Mouse (Mus musculus) brown adipose tissue, adult 24 weeks (tissue): ENCODE data around the gene Magea2. TPM values are rescaled to one million over a fixed set of nuclear protein-coding genes. Genes with fewer than 3 reads are reported as not detected.
"Not testable (repeated sequence)": the region's sequence is repeated elsewhere in the genome, so short reads cannot be mapped to it uniquely, and the experiment has no call there.

Experiments
- H3K27ac ChIP-seq: fragments of 200-500 bp; replicated peaks from 2 replicates; pipeline ENCODE4 v1.5.1; 2012; ENCODE audit warnings: low read depth, mild to moderate bottlenecking, low read length
- H3K4me1 ChIP-seq: fragments of 200-500 bp; 2 replicates; pipeline ENCODE4 v1.6.1; 2012; ENCODE audit warnings: low read length, mixed read lengths; ENCODE audit not compliant: control insufficient read depth, insufficient read depth, insufficient read length
- H3K4me3 ChIP-seq: fragments of 200-500 bp; 2 replicates; pipeline ENCODE4 v1.5.1; 2012; ENCODE audit warnings: low read depth, mild to moderate bottlenecking, low read length, moderate library complexity; ENCODE audit not compliant: insufficient read depth
- polyA plus RNA-seq: library from polyadenylated mRNA; stranded (reverse); fragments of >200 nt; gene quantifications from 2 replicates; pipeline ENCODE4 v1.2.4, GENCODE M21; 2012; ENCODE audit not compliant: missing spikeins, insufficient read depth, insufficient read length

The Magea2 gene
- polyA plus RNA-seq, result not detected in 2 replicates

GRCm38 (mm10) chrX:155093566-155093965, at the start of gene Magea2:
Gene Magea2, minus strand, starts transcription at chrX:155093666.
- not testable (repeated sequence) for H3K4me3 ChIP-seq, H3K4me1 ChIP-seq

DNA sequence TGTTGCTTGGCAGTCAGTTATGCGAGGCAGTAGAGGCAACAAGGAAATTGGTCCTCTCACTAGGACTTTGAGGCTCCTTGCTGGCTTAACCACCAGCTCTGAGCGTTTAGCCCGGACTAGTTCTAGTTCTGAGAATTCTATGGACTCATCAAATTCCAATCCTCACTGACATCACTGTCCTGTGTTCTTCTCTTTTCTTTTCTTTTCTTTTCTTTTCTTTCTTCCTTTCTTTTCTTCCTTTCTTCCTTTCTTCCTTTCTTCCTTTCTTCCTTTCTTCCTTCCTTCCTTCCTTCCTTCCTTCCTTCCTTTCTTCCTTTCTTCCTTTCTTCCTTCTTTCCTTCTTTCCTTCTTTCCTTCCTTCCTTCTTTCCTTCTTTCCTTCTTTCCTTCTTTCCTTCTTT, 34.8 kb upstream of the Magea2 start, which contains the start of gene Cldn34b2:
Cldn34b2 (minus strand) TSS at position 101 of the 400 bp plus-strand sequence.
- not testable (repeated sequence) for H3K4me1 ChIP-seq, H3K4me3 ChIP-seq, H3K27ac ChIP-seq

More at GRCm38 (mm10) chrX:155093566-155093965, at the start of gene Magea2:
- not testable (repeated sequence) for H3K27ac ChIP-seq

DNA sequence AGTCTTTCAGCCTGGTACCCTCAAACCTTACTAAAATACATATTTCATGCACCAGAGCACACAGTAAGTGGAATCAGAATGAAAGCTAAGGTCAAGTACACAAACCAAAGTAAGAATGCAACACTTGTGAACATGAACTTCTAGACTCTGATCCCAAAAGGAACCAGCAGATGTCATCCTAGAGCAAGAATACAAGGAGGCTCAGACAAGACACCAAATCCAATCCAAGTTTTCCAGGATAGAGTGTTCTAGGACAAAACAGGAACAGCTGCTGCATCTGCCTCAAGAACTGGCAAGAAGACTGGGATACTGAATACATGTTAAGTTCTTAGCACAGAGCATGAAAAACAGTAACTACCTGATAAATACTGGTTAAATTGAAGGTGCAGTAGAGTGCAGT, 4.6 kb upstream of the Magea2 start:
- no peaks in the 10 kb centered on the region for H3K4me1 ChIP-seq
- no peak overlapping the region for H3K4me3 ChIP-seq
- no peak overlapping the region for H3K27ac ChIP-seq

DNA sequence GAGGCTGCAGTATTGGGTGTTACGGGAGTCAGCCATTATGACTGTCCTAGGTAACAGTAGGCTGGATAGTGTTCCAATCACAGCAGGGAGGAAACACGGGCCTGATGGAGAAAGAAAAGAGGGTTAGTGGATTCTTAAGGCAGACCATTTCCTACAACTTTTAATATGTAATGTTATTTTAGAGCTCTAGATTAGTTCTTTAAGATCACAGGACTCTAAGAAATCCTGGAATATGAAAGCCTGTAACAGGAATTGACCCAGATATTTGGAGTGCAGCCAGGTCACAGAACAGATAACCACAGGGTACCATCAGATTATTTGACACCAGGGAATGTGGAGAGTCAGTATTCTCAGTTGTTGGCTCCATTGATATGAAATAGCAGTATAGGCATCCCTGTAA, 3.8 kb downstream of the Magea2 start, which contains the start of gene Magea1:
Magea1 (minus strand) TSS at position 101 of the 400 bp plus-strand sequence.
- H3K4me3 ChIP-seq, H3K4me1 ChIP-seq, H3K27ac ChIP-seq: not testable (repeated sequence)

GRCm38 (mm10) chrX:155063045-155063444, 30.4 kb downstream of the Magea2 start, which contains the start of gene Magea5:
Gene Magea5, minus strand, starts transcription at chrX:155063145.
- H3K4me1 ChIP-seq, H3K4me3 ChIP-seq, H3K27ac ChIP-seq: not testable (repeated sequence)

DNA sequence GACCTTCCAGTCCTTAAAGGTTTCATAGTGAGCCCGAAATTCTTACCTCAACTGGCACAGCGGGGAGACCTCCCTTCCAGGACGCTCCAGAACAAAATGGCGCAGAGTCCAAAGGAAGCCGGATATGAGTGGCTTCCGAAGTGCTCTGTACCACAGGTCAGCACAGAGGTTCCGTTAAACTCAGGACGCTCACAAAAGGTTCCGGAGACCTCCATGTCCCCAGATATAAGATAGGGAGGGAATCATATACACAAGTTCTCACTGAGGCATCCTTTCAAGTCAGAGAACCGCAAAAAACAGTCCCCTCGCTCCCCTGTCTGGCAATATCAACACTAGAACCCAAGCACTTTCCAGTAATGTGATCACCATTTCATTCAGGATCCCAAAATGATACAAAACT, 97.7 kb downstream of the Magea2 start, which contains the start of gene Magea8:
Magea8 (minus strand) TSS at position 101 of the 400 bp plus-strand sequence.
- not testable (repeated sequence) for H3K4me1 ChIP-seq, H3K27ac ChIP-seq, H3K4me3 ChIP-seq

Other genes starting within 250 kb of the Magea2 start
- not detected in 2 replicates for gene Cldn34b1, start 203.4 kb downstream of the Magea2 start, polyA plus RNA-seq
- gene Magea6, start 157.7 kb downstream of the Magea2 start, polyA plus RNA-seq, result not detected in 2 replicates
- gene Magea3, start 144.2 kb downstream of the Magea2 start, polyA plus RNA-seq, result not detected in 2 replicates
- not detected in 2 replicates for gene Magea8, start 97.8 kb downstream of the Magea2 start, polyA plus RNA-seq
- not detected in 2 replicates for gene Magea5, start 30.5 kb downstream of the Magea2 start, polyA plus RNA-seq
- not detected in 2 replicates for gene Magea1, start 3.9 kb downstream of the Magea2 start, polyA plus RNA-seq
- not detected in 2 replicates for gene Cldn34b2, start 34.7 kb upstream of the Magea2 start, polyA plus RNA-seq
- gene Sat1, start 122.8 kb upstream of the Magea2 start, polyA plus RNA-seq, result 117 and 194 TPM in 2 replicates
- gene Acot9, start 168.8 kb upstream of the Magea2 start, polyA plus RNA-seq, result 68.1 and 81.0 TPM in 2 replicates
- 30.6 and 41.9 TPM in 2 replicates for gene Prdx4, start 247.1 kb upstream of the Magea2 start, polyA plus RNA-seq